Mouse (Mus musculus): ENCODE measurements around the gene Akap5. TPM values are rescaled to one million over a fixed set of nuclear protein-coding genes. Genes with fewer than 3 reads are reported as not detected.

Gene Akap5
- polyA plus RNA-seq, 1 experiment = 0.06 TPM

Other genes starting within 250 kb of the Akap5 start
- gene Esr2, start 147.6 kb upstream of the Akap5 start, polyA plus RNA-seq (2012; rRNA removed) = 0.02 and 0.04 TPM in 2 replicates
- gene Tex21, start 78.1 kb upstream of the Akap5 start, polyA plus RNA-seq (2012; rRNA removed) = not detected in 2 replicates
- 23.4 and 31.5 TPM in 2 replicates for gene Mthfd1, start 69.6 kb upstream of the Akap5 start, polyA plus RNA-seq (2012; rRNA removed)
- gene Zbtb25, start 44.7 kb downstream of the Akap5 start, polyA plus RNA-seq (2012; rRNA removed) = 3.7 and 4.6 TPM in 2 replicates
- gene Zbtb1, start 45.4 kb downstream of the Akap5 start, polyA plus RNA-seq (2012; rRNA removed) = 0.83 and 1.5 TPM in 2 replicates
- 12.9 and 17.3 TPM in 2 replicates for gene Hspa2, start 79.3 kb downstream of the Akap5 start, polyA plus RNA-seq (2012; rRNA removed)
- not detected in 2 replicates for gene Ppp1r36, start 92.6 kb downstream of the Akap5 start, polyA plus RNA-seq (2012; rRNA removed)
- gene Plekhg3, start 206.0 kb downstream of the Akap5 start, polyA plus RNA-seq (2012; rRNA removed) = 13.3 and 19.7 TPM in 2 replicates